Mouse (Mus musculus): ENCODE measurements at regions not wholly inside any gene's neighbourhood (a gene's known extent, or its start where the extent isn't known, plus 50 kb on each side); places are given as distances from the start of the nearest gene placed in this dataset.

DNA sequence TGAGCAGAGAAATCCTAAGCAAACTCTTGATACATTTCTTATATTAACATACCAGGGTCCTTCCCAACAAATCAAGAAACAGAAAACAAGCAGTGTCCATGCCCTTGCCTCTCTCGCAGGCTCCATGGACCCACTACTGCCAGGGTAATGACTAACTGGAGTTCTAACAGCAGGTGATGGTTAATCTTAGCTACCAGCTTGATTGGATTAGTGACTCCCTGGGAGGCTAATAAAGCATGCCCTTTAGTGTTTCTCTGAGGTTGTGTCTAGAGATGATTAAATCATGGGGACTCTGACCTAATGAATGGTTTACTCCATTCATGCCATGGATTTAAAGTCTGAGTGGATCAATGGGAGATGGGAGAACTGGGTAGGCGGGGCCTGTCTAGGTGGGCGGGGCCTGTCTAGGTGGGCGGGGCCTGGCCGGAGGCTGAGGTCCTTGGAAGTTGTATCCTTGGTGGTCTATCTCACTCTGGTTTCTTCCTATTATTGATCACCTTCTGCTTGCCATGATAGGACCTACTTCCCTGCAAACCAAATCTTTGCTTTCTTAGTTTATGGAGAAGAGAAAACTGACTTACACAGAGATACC lies 247.3 kb upstream of the Gadl1 start:
- CTCF ChIA-PET = no interaction called here

DNA sequence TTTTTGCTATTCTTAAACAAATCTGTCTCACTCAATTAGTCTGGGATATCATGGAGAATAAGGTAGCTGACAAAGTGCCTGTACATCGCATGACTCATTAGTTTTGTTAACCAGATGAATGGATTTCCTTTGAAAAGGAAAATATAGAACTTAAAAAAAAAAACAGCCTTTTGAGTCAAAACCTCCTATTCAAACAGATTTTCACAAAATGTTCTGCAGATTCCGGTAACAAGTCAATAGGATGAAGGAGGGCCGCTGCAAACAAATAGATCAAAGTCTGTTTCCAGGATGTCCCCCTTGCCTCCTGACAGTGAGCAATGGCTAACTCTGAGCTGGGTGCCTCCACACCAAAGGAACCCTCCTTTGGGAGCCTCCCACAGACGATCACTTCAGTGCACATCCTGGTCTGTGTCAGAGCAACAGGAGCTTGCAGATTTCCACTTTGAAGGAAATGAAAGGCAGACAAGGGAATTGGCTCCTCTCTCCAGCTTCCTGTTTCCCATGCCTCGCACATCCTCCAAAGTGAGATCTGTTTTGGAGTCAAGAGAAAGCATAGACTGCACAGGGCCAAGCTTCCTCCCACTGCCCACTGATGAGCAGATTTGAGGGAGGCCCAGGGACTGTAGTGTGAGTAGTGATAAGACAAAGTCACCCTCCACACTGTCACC lies 243.8 kb upstream of the Gadl1 start:
- CTCF ChIA-PET = interaction anchor here (0.7 kb wide), 1 partner anchor 545 kb away, joined by 3 read pairs; no protein-coding TSS in a partner anchor

DNA sequence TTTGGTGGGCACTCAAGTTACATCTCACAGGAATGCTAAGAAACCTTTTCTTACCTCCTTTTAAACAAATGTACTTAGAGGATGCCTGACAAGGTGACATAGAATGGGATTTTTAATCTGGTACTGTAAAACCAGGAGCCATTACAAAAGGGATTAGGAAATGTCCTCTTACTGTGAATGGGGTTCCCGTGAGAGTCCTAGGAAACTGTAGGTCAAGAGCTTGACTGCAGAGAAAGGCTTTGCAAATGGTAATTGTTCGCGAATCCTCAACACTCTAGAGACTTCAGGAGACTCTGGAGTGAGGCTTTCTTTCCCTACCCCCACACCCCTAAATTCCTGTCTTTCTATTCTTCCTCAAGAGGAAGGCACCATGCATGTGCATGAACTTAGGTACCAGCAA lies 242.7 kb upstream of the Gadl1 start:
- CTCF ChIA-PET = no interaction called here

DNA sequence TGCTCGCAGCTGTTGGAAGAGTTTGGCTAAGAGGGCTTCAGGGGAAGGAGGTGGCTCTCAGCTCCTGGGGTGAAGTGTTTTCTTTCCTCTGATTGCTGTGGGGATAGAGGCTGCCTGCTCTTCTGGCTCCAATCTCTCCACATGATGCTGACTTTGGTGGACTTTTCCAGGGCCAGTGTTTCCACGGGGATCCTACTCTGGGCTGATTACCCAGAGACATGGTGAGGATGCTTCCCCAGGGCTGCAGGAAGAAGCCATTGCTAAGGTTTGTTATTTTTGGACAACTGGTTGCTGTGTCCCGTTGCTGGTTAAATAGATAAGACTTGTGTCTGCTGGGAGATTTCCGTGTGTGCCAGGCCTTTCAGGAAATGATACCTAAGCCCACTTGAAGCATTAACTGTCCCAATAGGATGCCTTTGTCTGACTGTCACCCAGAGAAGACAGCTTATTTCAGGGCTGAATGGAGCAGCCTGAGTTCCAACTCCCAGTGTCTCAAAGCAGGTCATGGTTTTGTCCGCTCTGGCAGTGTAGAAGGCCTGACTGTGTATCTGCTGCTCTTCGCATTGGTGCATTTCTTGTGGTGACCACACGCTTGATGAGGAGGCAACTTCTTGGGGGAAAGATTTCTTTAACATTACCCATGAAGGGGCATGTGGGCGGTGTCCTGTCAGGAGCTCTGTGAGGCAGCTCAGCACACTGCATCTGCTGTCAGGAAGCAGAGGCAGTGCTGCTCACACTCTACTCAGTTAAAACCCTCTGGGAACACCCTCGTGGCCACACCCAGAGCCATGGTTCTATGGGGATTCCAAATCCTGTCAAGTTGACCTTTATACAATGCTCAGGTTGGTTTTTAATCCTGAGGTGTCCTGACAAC lies 228.3 kb upstream of the Gadl1 start:
- CTCF ChIA-PET = interaction anchor here (0.5 to 0.6 kb wide), 2 partner anchors 11 to 213 kb away, joined by 3 read pairs; no protein-coding TSS in a partner anchor

DNA sequence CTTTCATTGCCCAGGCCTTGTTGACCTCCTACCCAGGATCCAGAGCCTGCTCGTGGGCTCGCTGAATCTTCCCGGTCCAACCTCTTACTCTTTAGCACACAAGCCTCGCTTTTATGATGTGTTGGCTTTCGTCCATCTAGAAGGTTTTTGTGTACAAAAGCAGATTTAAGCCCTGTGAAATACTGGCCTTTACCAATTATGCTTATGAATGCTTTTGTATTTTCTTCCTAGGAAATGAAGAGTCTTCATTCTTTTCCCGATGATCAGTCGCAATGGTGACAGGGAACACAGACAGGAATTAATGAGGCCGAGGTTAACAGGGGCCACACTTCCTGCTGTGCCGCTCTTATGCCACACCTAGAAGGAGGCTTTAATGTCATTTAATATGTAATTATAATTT lies 227.4 kb upstream of the Gadl1 start:
- CTCF ChIA-PET = no interaction called here

DNA sequence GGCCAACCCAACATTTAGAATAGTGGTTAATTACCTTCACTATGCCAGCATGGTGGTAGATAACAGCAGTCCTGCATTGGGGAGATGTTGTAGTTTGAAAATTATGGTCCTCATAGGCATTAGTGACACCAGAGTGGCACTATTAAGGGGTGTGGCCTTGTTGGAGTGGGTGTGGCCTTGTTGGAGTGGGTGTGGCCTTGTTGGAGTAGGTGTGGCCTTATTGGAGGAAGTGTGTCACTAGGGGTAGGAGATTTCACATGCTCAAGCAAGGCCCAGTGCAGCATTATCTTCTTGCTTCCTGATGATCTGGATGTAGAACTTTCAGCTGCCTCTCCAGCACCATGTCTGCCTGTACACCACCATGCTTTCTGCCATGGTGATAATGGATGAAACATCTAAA lies 225.3 kb upstream of the Gadl1 start:
- CTCF ChIA-PET = no interaction called here

DNA sequence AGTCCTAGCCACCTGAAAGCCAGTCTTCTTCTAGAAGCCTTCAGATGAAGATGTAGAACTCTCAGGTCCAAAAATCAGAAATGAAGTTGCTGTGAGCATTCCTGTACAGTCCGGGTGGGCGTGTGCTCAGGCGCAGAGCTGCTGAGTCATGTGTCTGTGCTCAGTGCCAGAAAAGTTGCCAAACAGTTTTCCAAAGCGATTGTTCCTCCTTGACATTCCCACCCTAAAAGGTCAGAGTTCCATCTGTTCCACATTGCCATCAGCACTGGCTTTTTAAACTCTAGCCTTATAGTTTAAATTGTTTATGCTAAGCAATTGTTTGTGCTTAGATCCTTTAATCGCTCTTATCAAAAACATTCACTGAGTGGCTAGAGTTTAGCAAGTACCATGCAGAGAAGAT lies 222.7 kb upstream of the Gadl1 start:
- CTCF ChIA-PET = no interaction called here

DNA sequence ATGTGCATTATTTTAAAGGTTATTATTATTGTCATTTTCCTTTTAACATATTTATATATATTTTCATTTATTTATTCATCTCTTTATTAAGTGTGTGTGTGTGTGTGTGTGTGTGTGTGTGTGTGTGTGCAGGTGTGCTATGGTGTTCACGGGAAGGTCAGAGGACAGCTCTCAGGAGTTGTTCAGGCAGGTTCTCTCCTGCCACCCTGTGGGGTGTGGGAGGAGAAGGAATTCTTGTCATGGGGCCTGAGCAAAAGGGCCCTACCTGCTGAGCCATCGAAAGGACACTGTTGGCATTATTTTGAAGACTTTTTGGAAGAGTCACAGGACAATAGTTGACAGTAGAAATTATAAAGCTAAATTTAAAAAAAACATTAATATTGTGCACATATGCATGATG lies 216.4 kb upstream of the Gadl1 start:
- CTCF ChIA-PET = no interaction called here

DNA sequence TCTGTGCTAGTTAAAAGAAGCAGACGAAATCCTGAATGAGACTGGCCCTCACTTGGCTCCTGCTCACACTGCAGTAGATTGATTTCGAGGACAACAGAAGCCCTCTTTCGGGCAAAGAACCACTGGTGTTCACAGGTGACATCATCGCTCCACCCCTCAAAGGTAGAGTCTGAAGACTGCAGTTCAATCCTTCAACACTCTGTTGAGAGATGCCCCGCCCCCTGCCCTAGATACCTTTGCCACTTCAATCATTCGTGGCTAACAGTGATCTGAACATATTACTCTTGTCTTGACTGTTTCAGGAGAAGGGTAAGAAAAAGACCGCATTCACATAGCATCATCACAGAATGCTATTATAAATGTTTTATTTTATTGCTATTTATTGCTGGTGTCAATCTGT lies 205.5 kb upstream of the Gadl1 start:
- CTCF ChIA-PET = interaction anchor here (1.0 kb wide), 1 partner anchor 137 kb away, joined by 3 read pairs; no protein-coding TSS in a partner anchor

DNA sequence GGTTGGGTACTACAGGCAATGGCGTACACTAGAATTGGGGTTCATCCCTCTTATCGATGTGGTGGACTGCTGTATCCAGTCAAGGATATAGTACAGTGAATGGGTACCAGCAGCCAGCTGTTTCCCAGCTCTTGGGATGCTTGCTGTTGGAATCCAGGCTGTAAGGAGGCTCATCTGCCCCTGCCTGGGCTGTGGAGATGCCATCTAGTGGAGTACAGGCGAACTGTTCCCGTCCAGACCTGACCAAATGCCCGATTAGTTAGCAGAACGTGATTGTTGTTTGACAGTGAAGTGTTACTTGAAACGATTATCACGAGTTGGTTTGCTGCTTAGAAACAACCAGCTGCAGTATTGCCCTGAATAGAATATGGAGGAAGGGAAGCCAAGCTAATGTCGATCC lies 205.0 kb upstream of the Gadl1 start:
- CTCF ChIA-PET = interaction anchor here (0.6 to 1.0 kb wide), 2 partner anchors 78 to 137 kb away, joined by 3 read pairs; no protein-coding TSS in a partner anchor

DNA sequence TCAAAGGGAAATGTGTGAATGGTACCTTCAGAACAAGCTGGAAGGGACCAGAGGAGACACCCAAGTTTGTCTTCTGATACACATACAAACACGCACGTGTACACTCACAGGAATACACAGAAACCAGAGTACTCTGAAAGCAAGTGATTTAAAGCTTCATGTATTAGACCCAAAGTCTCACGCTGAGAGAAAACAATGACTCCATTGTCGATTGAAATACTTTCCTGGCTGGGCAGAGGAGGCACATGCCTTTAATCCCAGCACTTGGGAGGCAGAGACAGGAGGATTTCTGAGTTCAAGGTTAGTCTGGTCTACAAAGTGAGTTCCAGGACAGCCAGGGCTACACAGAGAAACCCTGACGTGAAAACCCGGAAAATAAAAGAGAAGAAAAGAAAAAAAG lies 203.5 kb upstream of the Gadl1 start:
- CTCF ChIA-PET = interaction anchor here (0.5 to 0.7 kb wide), 2 partner anchors 348 to 412 kb away, joined by 3 read pairs; no protein-coding TSS in a partner anchor

DNA sequence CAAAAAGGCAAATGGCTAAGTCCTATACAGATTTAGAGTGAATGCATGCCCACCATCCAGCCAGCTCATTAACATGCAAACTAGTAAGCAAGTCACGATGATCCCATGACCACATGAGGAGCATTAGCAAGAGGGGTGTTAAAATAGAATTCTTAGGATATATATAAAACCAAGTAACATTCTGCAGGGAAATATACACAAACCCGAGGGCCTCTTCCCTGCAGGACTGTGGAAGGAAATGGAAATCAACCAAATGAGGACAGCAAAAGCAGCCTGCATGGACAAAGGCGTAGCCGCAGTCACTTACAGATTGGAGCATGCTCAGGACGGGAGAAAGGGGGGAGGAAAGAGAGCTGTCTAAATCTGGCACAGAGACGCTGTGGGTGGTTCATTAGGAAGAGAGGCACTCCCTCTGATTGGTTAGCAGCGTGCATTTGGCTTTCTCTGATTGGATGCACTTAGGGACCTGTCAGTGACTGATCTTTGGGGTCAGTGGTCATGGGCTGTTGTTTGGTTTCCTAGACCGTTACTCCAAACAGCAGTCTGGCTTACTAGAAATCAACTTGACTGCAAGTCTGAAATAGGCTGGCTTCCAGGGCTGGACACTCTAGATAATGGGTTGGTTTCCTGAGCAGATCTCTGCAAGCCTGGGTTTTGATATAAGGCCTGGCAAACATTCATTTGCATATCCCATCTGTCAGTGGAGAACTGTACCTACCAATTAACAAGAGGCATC lies 200.9 kb upstream of the Gadl1 start:
- CTCF ChIA-PET = no interaction called here

DNA sequence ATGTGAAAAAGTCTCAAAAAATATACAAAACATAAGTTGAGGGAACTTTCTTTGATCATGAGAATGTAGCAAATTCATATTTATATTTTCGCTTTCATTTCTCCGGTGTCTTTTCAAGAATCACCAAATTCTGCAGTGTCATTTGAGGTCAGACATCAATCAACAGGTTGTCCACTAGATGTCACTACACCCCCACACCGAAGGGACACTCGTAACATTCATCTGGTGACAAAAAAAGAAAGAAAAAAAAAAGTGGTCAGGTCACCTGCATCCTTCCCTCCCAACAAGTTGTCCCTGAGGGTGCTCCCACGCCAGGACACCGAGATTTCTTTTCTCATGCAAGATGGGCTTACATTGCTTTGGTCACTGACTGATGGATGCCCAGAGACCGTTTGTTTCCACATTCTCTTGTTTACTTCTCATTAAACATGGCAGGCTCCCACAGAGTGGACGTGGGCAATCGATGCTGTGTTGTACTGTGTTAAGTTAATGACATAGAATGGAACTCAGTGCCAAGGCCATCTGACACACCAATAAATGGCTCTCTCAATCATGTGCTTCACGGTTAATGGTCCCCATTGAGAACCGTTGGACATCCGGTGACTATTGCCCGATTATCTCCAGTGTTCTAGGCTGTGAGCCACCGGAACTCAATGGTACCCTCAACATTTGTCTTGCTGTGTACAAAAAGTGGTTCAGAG lies 199.1 kb upstream of the Gadl1 start:
- CTCF ChIA-PET = no interaction called here

DNA sequence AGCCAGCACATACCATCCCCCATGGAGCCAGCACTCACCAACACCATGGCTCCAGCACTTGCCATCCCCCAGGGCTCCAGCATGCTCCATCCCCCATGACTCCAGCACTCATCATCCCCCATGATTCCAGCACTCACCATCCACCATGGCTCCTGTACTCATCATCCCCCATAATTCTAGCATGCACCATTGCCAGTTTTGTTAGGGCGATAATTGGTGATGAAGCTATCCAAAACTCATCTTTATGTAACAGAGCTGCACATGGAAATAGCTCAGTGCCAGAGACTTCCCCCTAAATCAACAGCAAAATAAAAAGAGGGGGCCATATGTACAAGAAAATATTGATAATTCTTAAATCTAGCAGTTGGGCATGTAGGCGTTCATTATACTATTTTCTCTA lies 188.9 kb upstream of the Gadl1 start:
- CTCF ChIA-PET = no interaction called here

DNA sequence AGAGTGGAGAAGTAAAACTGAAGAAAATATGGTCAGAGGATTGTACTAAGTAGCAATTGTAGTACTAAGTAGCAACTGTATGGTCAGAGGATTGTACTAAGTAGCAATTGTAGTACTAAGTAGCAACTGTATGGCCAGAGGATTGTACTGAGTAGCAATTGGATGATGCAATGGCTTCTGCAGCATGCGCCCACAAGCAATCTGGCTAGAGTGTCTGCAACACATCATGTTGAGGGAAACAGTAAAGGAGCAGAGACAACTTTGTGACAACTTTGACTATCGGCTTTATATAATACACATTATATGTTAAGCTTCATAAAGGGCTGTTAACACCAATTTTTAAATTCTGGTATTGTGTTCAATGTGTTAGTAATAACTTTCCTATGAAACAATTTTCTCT lies 188.4 kb upstream of the Gadl1 start:
- CTCF ChIA-PET = no interaction called here

DNA sequence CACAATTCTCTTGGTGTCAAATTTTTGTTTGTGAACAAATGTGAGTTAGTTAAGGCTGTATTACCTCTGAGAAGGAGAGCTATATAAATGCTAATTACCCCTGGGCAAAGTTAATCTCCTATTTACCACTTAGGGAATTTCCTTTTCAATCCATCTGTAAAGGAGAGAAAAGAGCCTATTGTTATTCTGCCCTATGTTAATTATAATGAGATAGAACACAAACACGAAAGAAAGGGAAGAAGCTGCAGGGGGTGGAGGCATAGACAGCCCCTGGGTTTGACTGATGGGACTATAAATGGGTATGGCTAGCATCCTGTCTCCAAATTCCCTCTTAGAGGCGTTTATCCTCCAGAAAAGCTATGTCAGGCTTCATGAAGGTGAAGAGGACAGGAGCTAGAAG lies 185.2 kb upstream of the Gadl1 start:
- CTCF ChIA-PET = no interaction called here

DNA sequence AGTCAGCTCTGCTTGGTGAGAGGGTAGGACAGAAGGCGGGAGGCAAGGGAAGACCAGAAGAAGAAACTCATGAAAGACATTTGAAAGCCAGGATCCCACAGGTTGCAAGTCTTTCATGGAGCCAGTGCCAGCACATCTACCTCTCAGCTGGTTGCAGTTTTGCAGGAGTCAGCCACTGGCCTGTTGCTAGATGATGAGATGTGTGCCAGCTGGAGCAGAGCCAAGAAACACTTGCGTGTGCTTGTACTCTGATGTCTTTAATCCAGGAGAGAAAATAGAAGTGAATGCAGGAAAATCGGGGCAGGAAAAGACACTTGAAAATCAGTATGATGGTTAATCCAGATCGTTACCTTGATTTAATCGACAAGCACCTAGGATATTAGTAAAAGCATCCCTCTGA lies 181.9 kb upstream of the Gadl1 start:
- CTCF ChIA-PET = interaction anchor here (0.6 kb wide), 1 partner anchor 606 kb away, joined by 3 read pairs; no protein-coding TSS in a partner anchor

DNA sequence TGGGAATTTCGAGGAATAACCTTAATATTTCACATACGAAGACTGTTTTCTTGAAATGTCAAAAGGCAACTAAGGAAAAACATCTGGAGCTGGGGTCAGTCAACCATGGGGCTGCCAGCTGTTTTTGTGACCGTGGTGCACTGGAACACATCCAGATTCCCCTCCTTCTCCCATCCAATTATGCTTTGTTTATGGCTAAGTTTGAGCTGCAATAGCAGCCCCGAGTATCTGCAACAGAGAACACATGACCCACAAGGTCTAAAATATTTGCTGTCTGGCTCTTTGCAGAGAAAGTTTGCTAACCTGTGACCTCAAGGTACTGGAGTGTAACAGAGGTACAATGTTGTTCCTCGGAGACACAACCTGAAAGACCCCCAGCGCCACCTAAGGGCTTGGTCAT lies 177.7 kb upstream of the Gadl1 start:
- CTCF ChIA-PET = no interaction called here

DNA sequence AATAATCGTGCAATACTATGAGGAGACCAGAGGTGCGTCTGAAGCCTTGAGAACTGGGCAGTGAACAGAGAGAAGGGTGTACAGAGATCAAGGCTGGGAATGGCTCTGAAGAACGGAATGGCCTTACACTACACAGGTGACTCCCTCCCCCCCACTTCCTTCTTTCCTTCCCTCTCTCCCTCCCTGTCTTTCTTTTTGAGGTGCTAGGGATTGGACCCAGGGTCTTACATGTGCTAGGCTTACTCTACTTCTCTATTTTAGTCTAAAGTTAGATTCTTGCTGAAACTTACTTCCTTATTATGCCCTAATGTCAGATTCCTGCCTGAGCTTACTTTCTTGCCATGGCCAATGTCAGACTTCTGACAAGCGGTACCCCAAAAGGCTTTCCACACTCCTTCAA lies 176.2 kb upstream of the Gadl1 start:
- CTCF ChIA-PET = interaction anchor here (0.6 kb wide), 1 partner anchor 21 kb away, joined by 3 read pairs; no protein-coding TSS in a partner anchor

DNA sequence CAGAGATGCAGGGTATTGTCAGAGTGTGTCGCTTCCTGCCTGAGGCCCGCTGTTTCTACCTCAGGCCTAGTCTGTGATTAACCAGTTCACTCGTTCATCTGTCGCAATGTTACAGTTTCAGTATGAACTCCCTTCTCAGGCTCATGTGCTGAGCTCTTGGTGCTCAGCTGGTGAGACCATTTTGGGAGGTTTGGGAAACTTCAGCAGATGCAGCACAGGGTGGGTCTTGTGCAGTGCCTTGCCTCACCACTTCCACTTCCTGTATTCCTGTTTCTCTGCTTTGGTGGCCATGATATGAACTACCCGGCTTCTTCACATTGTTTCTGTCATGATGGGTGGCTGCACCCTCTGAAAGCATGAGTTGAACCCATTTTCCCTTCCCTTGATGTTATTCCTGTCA lies 169.3 kb upstream of the Gadl1 start:
- CTCF ChIA-PET = no interaction called here

DNA sequence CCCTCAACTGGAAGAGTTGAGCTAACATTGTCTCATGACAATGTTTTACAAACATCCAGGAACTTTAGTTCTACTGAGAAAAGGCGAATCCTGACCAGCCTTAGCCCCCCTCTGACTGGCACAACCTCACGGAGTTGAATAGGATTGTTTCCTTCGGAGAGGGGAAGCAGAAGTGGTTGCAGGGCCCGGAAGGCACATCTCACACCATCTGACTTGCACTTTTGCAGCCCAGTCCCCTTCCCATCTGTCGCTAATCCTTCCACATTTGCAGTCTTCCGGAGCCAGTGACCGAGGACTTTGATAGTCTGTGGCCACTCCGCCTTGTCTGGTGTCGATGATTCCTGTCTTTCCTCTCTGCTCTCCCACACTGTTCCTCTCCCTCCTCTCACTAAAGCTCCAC lies 162.8 kb upstream of the Gadl1 start:
- CTCF ChIA-PET = no interaction called here

Data from spleen, embryonic (tissue).